Mouse (Mus musculus): ENCODE data around the gene Col6a3.

Col6a3 gene

GRCm38 (mm10) chr1:90797276-90797891, 46.4 kb downstream of the Col6a3 start:
- DNase-seq (ENCODE audit: low spot score in 2 of 2): no peak

DNA sequence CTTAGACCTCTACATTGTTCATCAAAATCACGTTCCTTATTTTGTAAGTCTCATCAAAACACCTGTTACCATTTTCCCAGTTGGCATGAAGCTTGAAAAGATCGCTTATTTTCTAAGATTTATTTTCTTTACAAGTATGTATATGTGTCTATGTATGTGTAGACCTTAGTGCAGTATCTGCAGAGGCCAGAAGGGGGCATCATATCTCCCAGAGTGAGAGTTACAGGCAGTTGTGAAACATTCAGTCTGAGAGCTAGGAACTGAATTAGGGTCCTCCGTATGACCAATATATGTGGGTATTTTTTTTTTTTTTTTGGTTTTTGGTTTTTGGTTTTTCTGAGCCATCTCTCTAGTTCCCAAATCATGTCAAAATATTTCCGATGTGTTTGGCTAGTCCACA, 50.4 kb downstream of the Col6a3 start:
- no peak for DNase-seq (ENCODE audit: low spot score in 2 of 2)

DNA sequence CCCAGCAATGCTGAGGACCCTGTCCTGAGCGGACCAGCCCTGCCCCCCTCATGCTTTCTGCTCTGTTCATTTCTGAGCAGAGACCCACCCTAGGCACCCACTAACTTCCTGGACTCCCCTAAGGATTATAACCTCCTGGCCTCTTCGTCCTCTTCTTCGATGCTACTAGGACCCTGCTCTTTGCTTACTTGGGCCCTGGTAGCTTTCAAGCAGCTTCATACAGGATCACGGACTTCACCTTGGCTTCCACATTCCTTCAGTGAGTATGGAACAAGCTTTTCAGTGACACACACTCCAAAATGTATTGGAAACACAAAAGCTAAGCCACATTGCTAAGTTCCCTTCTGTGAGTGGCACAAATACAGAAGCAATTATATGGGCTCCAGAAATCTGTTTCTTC, 52.8 kb downstream of the Col6a3 start:
- no peak for DNase-seq (ENCODE audit: low spot score in 2 of 2)

DNA sequence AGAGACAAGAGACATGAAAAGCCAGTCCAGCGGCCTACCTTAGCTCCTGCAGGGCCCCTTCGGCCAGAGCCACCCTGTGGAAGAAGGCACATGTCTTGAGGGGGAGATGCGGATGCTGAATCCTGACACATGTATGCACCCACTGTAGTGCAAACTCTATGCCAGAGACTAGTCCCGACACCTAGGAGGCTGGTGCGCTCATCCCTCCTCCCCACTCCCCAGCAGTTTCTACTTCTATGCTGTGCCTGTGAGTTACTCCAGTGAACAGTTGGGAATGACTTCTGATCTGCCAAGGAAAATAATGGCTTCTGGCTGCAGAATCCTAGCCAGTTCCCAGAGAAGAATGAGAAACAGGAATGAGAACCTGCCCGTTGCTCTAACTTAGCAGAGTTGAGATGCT, 54.3 kb downstream of the Col6a3 start:
- no peak for DNase-seq (ENCODE audit: low spot score in 2 of 2)

DNA sequence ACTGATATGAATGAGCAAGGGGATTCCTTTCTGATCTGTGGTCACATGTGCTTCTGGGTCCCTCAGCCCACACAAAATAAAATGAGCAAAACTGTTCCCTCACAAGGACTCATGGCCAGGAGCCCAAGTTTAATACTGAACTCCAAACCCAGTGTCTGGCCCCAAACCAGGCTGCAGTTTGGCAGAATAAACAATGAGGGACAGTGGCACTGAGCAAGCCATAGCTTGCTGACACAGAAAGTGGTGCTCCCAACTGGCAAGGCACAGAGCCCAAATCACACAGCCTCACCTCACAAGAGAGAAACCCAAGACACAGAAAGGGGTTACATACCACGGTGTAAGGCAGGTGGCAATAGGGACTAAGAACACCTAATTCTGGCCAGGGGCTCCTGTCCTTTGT, 63.3 kb downstream of the Col6a3 start:
- no peak for DNase-seq (ENCODE audit: low spot score in 2 of 2)

- DNase-seq (ENCODE audit: low spot score in 2 of 2): no peak
Measured at GRCm38 (mm10) chr1:90779072-90779471, 64.7 kb downstream of the Col6a3 start.

GRCm38 (mm10) chr1:90775477-90776241, 68.1 kb downstream of the Col6a3 start:
- DNase-seq (ENCODE audit: low spot score in 2 of 2): no peak

DNA sequence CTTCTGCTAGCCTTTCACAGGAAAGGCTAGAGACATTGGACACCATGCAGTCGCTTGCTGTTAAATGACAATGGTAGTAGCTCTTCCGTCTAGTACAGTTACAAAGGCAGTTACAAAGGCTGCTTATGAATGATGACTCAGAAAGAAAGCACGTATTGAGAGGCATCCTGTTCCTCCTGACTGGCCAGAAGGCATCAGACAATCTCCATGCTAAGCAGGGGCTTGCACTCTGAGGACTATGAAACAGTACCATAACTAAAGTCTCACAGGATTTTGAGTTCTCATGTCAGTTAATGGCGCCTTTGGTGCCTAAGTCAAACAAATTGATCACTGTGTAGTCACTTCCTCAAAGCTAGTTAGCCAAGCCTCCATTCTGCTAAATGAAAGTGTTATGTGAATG, 72.6 kb downstream of the Col6a3 start:
- no peak for DNase-seq (ENCODE audit: low spot score in 2 of 2)

GRCm38 (mm10) chr1:90770027-90770426, 73.7 kb downstream of the Col6a3 start:
- DNase-seq (ENCODE audit: low spot score in 2 of 2): no peak

DNA sequence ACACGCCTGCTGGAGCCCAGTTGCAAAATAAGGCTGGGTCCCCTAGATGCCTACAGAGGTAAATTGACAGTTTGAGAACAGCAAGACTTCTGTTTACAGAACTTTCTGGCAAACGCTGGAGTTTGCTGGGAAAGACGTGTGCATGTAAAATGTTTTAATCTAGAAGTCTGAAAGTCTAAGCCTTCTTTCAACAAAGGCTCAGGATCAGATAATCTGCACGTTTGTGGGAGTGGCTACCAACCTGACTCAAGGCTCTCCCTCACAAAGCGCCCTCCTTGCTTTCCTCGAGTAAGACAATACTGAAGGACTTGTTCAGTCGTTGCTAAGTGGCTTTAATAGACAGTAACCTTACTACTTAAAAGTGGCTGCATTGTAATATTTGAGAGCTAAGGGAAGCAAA, 74.5 kb downstream of the Col6a3 start:
- no peak for DNase-seq (ENCODE audit: low spot score in 2 of 2)

DNA sequence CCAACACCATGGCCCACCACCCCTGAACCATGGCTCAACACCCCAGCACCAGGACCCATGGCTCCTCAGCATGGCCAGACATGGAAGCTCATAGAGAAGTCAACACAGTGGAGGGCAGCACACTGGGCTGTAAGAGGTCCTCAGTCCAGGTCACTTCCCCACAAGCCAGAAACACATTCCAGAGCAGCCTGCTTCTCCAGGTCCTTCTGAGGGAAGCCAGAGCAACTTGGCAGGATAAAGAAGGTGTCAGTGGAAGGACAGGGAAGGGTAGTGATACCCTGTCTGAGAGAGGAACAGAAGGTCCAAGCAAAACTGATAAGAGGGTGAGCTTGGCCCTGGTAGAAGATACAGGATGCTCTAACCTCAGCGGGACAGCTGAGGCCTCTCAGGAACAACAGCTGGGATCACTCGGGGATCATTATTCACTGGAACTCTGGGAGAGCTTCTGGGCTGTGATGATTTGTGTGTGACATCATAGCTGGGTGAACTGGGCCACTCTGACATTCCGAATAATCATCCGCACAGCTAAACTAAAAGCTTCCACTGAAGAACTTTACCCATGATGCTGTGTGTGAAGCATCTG, 85.6 kb downstream of the Col6a3 start:
- DNase-seq (ENCODE audit: low spot score in 2 of 2): no peak

DNA sequence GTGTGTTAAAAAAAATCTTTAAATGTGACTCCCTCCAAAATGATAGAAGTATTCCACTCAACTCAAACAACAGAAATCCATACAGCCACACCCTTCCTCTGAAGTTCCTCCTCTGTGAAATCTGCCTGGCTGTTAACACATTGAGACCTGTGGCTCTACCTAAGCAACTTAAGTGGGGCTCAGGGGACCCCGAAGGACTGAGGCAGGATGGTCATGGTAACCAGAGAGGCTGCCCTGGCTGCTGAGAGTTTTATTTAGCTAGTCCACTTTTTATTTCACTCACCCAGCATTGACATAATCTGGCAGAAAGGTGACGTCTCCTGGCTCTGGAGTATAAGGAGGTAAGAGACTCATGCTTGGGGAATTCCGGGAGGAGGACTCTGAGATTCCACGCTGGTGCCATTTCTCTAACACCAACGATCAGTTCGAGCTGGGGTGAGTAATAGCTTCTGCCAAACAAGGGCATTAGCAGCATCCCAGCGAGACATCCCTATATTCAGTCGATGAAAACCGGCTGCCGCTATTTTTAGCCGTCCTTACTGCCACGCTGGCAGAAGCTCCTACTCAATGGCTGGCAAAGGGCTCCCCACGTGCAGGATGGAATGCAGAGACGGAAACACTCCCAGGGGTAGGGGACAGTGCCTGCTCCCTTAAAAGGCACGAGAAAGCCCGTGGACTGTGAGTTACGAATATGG, 89.8 kb downstream of the Col6a3 start:
- no peak for DNase-seq (ENCODE audit: low spot score in 2 of 2)

DNA sequence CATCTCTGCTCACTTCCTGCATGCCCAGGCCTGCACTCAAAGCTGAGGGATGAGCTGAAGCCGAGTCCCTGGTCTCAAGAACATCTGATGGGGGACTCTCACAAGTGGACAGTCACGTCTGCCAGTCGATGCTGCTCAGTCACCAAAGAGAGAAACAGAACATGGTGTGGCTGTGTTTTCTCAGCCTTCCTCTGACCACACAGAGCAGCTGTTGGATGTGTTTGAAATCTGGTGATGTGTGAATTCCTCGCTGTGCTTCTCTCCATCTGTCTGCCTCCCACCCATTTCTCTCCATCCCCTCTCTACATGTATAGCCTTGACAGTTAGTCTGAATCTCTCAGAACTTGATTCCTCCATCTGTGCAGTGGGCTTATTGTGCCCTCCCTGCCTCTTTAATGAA, 92.5 kb downstream of the Col6a3 start:
- no peak for DNase-seq (ENCODE audit: low spot score in 2 of 2)

DNA sequence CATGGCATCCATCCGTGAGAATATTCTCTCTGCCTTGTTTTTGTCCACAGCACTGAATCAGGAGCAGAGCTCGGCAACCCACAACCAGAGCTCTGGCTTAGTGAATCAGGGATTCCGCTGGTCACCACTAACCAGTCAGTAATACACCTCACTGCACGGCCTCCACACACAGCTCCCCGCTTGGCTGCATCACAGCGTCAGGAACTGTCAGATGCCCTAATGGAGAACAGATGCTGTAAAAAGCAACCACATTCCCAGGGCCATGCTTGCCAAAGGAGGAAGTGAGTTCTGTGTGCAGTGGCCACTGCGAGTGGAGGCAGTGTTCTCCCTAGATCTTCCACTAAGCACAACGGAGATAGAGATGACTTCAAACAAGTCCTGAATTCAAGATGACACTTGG, 93.6 kb downstream of the Col6a3 start:
- DNase-seq (ENCODE audit: low spot score in 2 of 2): no peak

DNA sequence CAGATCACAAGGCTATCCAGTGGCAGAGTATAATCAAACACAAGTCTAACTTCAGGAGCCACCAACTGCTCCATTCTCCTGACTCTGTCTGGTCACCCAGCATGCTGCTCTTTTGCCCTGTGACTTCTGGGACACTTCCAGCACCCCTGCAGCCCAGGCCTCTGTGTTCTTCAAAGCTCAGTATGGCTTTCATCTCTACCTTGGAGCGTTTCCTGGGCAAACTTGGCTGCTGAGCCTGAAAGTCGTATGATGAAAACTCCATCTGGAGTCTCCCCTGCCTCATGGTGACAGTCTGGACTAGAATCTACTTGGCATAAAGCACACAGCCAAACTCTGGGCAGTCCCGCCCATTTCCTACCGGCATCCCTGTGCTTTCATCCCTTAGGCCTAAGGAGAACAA, 95.2 kb downstream of the Col6a3 start:
- no peak for DNase-seq (ENCODE audit: low spot score in 2 of 2)

DNA sequence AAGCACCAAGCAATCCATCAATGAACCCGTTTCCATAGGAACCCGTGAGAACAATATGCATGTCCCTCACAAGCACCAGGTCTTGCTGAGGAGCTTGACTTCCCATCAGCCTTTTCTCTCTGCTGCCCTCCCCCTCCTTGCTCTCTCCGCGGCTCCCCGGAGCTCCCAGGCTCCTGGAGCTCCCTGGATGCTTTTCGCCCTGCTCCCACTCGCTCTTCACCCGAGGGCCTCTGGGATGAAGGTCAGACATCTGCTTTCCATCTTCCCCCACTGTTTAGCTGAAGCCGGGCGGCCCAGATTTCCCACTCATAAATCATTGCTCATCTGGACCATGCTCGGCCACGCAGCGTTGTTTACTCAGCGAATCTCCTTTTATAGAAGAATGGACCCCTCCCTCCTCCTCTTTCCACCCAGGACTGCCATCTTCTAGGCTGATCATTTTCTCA, 99.8 kb downstream of the Col6a3 start:
- DNase-seq (ENCODE audit: low spot score in 2 of 2): no peak

- DNase-seq (ENCODE audit: low spot score in 2 of 2): no peak
Measured at GRCm38 (mm10) chr1:90743445-90743844, 100.3 kb downstream of the Col6a3 start.

DNA sequence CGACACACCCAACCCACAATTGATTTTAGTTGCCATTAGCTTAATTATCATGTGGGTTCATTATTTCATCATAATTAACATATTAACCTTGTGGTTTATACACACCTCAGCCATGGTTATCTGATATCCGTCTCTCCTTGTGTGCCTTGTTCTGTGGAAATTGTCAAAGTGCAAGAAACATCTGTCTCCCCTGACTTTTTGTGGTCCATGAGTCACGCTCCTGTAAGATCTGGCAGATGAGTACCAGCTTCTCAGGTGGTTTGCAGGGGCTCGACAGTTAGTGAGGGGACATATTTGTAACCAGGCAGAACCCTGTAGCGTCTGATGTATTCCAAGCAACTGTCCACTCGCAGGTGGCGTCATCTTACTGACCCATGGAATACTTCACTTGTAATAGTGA, 101.1 kb downstream of the Col6a3 start:
- no peak for DNase-seq (ENCODE audit: low spot score in 2 of 2)

- DNase-seq (ENCODE audit: low spot score in 2 of 2): no peak
Measured at GRCm38 (mm10) chr1:90740216-90741170, 103.3 kb downstream of the Col6a3 start.

GRCm38 (mm10) chr1:90738913-90739312, 104.9 kb downstream of the Col6a3 start:
- no peak for DNase-seq (ENCODE audit: low spot score in 2 of 2)

DNA sequence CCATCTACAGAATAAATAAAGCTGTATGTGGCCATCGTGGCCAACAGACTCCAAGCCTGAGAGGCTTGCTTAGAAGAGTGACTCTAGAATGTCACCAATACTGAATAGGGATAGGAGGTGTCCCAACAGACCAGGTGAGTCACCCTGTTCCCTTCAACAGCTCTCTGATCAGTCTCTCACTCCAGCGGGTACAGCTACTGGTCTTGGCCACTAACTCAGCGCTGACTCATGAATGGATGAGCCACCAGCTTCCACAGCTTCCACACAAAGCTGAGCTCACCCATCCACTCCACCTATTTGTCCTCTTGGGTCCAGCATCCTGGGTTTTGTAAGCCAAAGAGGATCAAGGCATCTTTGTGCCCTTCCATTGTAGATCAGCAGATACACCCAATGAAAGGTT, 114.3 kb downstream of the Col6a3 start:
- no peak for DNase-seq (ENCODE audit: low spot score in 2 of 2)

Data from spleen, postnatal 4 days (tissue).